Mouse (Mus musculus) kidney, adult 8-10 months (tissue): Measurements from ENCODE around the gene Olfr1396.

Source experiments
- DNase-seq, 2 experiments: peaks; one replicate each; pipeline ENCODE4 v3.0.0; 2022

Olfr1396 gene

GRCm38 (mm10) chr11:49114774-49115173 lies at the start of gene Olfr1396:
Olfr1396 (minus strand) TSS chr11:49114874.
- DNase-seq: no peak

- DNase-seq: no peak
These were observed 42.4 kb upstream of the Olfr1396 start for GRCm38 (mm10) chr11:49156821-49157814.

- no peak for DNase-seq
These were observed 39.4 kb upstream of the Olfr1396 start, which contains the start of gene Olfr1394 for GRCm38 (mm10) chr11:49154077-49154476. Olfr1394 (plus strand) TSS chr11:49154377.

DNA sequence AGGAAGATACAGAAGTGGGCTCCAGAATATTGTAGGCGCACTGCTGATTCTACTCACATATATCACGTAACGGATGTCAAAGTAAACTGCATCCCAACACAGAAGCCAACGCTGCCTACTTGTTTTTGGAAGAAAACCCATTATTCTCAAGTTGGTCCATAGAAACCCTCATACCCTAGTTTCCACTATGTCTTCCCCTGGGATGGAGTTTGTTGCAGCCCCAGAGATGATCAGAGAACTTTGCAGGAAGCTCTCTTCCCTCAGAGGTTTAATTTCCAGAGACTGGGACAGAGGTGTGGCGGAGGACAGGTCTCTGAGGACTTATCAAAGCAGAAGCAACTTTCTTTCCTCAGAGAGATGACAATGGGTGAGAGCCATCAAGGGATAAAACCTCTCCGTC lies 27.3 kb upstream of the Olfr1396 start, which contains the start of gene Olfr1395:
Olfr1395 (plus strand) TSS at position 301 of the 400 bp plus-strand sequence.
- DNase-seq: no peak

DNA sequence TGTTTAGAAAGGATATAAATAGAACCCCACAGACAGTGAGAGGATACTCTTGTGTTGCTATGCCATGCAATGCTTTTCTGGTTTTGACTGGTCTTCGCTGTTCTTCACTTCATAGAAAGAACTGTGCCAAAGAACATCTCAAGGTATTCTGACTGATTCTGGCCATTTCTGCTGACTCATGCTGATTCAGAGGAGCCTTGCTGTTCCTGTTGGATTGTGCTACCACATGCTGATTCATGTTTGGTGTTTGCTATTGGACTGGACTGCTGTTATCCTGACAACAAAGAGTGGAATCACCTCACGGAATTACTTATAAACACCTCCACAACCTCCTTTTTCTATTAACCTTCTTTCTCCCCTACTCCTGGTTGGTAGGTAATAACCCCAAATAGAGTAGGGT lies 9.5 kb upstream of the Olfr1396 start:
- DNase-seq: no peak

GRCm38 (mm10) chr11:49119635-49120034 lies 5.0 kb upstream of the Olfr1396 start:
- no peak for DNase-seq

DNA sequence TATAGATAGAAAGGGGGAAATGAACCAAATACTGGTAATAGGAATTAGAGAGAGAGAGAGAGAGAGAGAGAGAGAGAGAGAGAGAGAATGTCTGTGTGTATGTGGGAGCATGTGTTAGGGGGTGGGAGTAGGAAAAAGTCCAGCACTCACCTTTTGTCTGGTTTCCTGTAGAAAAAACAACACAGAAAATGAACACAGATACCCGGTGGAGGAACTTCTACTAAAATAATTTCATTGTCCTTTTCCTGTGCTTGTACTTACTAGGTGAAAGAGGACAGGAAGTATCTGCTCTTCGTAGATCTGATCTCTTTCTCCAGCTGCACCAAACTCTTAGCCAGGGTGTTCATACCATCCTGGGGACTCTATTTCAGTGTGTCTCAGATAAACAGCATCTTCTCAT lies 516 bp downstream of the Olfr1396 start:
- no peak for DNase-seq

- DNase-seq: no peak
These were observed 2.0 kb downstream of the Olfr1396 start for GRCm38 (mm10) chr11:49112624-49113219.

- DNase-seq: no peak
These were observed 3.7 kb downstream of the Olfr1396 start for GRCm38 (mm10) chr11:49111000-49111399.

GRCm38 (mm10) chr11:49108833-49109232 lies 5.8 kb downstream of the Olfr1396 start:
- peak in 1 of 2 experiments; percentile 54 for DNase-seq

- DNase-seq: no peak
These were observed 6.8 kb downstream of the Olfr1396 start for GRCm38 (mm10) chr11:49107650-49108537.

- peak in 1 of 2 experiments; percentile 33 for DNase-seq
These were observed 8.9 kb downstream of the Olfr1396 start for GRCm38 (mm10) chr11:49105752-49106151.

GRCm38 (mm10) chr11:49103047-49103693 lies 11.5 kb downstream of the Olfr1396 start:
- peak; percentile 79 to 91 for DNase-seq

- no peak for DNase-seq
These were observed 13.2 kb downstream of the Olfr1396 start for GRCm38 (mm10) chr11:49101500-49101899.

- no peak for DNase-seq
These were observed 14.3 kb downstream of the Olfr1396 start for GRCm38 (mm10) chr11:49100409-49100808.

GRCm38 (mm10) chr11:49095367-49095766 lies 19.3 kb downstream of the Olfr1396 start:
- DNase-seq: no peak

DNA sequence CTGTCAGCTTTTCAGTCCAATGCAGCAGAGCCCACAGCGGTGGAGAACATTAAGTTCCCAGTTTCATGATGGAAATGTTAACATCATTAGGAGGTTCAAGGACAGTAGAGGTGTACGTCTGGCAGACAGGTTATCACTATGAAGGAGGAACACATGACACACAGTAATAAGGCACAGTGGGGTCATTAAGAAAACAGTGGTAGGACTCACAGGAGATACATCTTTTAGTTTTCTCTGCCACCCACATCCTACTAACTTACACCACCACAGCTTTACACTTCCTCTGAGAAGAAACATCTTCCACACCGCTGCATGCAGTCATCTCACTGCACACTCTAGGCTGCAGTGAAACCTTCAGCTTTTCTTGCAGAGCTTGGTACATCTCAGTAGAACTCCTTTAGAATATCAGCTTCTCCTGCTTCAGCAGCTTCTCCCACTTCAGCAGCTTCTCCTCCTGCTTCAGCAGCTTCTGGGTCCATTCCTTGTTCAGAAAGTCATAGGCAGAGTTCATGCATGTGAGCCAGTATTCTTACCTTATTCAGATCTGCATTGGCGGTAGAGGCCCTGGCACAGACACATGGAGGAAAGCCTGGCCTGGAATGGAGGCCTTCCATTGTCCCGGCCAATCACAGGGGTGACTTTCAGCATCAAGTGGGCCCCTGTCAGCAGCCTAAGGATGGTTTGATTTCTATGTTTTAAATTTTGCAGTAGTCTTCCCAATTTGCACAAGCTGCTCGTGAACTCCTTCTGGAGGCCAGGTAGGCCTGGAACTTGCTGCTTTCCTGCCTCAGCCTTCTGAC lies 20.6 kb downstream of the Olfr1396 start:
- DNase-seq: no peak

- DNase-seq: no peak
These were observed 21.9 kb downstream of the Olfr1396 start for GRCm38 (mm10) chr11:49092786-49093185.

DNA sequence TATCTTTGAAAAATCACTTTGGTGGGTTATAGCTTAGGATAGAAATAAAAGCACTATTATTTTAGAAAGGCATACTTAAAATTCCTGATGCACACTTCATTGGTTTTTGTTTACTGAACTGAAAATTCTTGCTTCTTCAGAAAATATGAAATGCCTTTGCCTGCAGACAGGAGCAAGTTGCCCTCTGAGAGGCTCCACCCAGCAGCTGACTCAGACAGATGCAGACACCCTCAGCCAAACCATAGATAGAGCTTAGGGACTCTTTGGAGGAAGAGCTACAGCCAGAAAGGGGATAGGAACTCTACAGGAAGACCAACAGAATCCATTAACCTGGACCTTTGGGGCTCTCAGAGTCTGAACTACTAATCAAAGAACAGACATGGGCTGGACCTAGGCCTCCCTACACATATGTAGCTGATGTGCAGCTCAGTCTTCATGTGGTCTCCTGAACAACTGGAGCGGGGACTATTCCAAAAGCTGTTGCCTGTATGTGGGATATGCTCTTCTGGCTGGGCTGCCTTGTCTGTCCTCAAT lies 22.6 kb downstream of the Olfr1396 start:
- no peak for DNase-seq

DNA sequence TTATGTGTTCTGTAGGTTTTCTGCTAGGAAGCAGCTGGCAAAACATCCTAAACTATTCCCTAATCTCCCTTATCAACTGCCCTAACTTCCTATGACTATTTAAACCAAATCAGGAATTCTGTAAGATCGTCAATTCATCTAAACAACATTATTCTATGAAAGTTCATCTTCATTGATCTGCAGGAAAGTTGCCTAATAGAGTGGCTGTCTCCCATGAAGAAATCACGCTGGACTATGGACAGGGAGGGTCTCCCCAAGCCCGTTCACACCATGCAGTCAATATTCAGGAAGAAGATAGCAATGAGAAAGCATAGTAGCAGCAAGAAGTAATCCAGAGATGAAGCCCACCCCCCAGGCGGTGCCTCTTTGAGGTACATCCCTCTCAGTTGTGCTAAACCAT lies 23.5 kb downstream of the Olfr1396 start:
- no peak for DNase-seq

GRCm38 (mm10) chr11:49090551-49090950 lies 24.1 kb downstream of the Olfr1396 start:
- no peak for DNase-seq
